Mouse (Mus musculus): ENCODE results near the gene Inpp5a. TPM values are rescaled to one million over a fixed set of nuclear protein-coding genes. Genes with fewer than 3 reads are reported as not detected.
"Not testable (repeated sequence)": the region's sequence is repeated elsewhere in the genome, so short reads cannot be mapped to it uniquely, and the experiment has no call there.

The Inpp5a gene
- total RNA-seq, 1 experiment from 2014 or later, result 10.0 TPM

DNA sequence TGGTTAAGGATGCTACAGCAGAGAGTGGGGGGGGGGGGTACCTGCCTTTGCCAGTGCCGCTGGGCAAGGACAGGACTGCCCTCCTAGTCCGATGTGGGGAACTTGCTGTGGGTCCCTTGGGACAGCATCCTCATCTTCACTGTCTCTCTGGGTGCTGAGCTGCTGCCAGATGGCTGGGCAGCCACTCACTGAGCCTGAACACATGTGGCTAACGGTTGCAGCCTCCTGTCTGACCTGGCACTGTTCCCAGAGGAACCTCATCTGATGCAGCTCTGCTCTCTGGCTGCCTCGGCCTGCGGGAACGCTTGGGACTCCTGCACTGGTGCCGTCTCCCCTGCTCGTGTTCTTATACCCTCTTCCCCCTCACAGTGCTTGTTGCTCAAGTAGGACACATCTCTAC, 8.6 kb downstream of the Inpp5a start:
- ATAC-seq (replicated peaks; ENCODE audit: insufficient number of reproducible peaks, low FRiP score, low TSS enrichment, poor library complexity, severe bottlenecking), result 0 out of 2 replicates have a peak, but pooled peaks have one; percentile 10

DNA sequence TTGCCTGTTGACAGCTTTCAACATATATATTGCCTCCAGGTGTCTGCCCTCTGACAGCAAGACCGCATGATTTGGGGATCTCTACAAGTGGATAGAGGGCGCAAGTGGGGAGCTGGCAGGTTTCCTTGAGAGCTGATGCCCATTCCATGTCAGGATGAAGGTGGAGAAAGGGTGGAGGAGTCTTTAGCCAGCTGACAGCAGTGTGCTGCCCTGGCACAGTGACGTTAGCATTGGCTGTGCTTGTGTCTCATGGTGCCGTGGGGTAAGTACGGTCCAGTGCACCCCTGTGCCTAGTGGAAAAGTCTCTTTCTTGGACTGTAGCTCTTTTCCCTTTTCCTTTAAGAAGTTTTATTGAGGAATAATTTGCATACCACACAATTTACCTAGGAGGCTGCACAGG, 9.2 kb downstream of the Inpp5a start:
- ATAC-seq (replicated peaks; ENCODE audit: insufficient number of reproducible peaks, low FRiP score, low TSS enrichment, poor library complexity, severe bottlenecking), result no peak

DNA sequence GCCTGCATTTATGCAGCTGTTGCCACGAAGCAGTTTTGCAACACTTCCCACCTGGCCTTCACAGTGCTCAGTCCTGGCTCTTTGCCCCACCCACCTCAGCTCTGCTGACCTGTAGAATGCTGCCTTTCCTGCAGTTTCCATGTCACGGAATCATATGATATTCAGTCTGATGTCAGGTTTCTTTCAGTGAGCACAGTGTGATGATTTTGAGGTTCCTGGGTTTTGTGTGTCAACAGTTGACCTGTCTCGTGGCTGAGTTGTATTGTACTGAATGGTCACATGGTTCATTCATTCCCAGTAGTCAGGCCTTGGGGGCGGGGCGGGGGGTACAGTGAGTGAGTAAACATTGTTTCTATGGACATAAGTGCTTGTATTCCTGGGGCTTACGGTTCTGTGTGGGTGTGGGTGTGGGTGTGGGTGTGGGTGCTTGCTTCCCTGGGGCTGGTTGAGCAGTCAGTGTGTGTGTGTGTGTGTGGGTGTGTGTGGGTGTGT, 9.7 kb downstream of the Inpp5a start:
- ATAC-seq (replicated peaks; ENCODE audit: insufficient number of reproducible peaks, low FRiP score, low TSS enrichment, poor library complexity, severe bottlenecking), result no peak

DNA sequence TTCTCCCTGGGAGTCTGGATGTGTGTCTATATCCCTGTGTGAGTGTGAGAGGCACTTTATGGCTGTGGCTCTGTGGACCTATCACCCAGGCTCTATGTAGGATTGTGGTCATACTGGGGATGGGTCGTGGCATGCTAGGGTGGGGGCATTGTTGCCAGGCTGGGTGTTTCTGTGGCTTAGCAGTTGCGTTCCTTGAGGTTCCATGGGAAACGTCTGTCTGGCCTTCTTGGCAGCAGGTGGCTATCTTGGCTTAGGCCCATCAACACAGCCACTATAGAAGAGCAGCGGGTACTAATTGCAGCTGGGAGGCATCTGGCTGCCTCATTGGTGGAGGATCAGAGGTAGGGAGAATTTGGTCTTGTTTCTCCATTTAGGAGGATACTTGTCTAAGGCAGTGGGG, 10.7 kb downstream of the Inpp5a start:
- no peak for ATAC-seq (replicated peaks; ENCODE audit: insufficient number of reproducible peaks, low FRiP score, low TSS enrichment, poor library complexity, severe bottlenecking)

DNA sequence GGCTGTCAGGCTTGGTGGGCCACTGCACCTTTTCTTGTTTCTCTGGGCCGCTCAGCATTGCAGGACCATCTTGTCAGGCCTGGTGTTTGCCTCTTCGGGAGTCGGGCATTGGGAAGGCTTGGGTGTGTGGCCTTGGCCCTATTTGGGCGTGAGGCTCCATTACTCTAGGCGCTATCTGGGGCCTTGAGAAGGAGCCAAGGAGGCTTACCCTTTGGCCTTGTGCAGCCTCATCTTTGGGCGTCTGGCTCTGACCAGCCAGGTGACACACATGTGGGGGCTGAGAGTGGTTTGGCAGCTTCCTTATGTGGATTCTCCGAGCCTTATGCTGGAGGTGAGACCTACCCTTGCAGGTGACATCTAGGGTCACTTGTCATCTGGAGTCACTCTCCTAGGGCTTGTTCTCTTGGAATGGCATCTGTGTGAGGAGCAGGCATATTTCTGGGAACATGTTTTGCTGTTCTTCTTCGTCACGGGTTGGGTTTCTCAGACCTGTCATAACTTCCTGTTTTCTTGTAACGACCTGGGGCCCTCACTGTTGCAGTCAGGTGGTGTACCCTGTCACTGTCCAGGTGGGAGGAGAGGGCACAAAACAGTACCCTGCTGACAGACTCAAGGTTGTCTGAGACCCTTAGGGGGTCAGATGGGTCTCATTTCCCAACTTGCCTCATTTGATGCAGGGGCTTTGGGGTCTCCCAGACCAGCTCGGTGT, 11.2 kb downstream of the Inpp5a start:
- 0 out of 2 replicates have a peak, but pooled peaks have one; percentile 10 for ATAC-seq (replicated peaks; ENCODE audit: insufficient number of reproducible peaks, low FRiP score, low TSS enrichment, poor library complexity, severe bottlenecking)

DNA sequence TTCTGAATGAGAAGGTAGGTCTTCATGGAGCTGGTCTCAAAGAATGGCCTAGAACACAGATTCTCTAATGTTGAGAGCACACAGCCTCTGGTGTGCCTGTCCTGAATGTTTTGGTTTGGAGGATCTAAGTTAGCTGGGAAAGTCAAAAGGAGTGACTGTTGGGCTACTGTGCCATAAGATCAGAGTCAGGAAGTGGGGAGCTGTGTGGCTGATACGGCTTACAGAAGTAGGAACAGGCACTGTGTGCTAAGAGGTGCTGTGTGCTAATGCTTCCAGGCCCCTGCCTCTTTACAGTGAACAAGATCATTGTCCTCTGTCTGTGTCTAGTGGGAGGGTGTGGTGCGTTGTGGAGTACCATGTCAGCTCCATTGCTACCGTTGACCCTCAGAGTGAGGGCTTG, 12.0 kb downstream of the Inpp5a start:
- no peak for ATAC-seq (replicated peaks; ENCODE audit: insufficient number of reproducible peaks, low FRiP score, low TSS enrichment, poor library complexity, severe bottlenecking)

DNA sequence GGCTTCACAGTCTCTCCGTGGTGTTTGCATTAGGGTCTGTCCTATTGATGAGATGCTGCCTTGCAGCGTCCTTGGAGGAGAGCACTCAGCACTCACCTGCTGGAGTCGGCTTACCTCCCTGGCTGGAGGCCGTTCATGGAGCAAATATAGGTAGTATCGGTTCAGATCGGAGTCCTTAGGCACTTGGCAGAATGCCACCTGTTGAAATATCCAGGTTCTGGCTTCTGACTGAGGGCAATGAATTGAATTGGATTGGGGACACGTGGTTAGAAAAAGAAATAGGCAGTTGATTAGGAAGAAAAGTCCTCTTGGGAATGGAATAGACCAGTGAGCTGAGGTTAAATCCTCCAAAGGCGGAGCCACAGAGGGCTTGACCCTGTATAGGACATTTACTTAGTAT, 12.9 kb downstream of the Inpp5a start:
- no peak for ATAC-seq (replicated peaks; ENCODE audit: insufficient number of reproducible peaks, low FRiP score, low TSS enrichment, poor library complexity, severe bottlenecking)

DNA sequence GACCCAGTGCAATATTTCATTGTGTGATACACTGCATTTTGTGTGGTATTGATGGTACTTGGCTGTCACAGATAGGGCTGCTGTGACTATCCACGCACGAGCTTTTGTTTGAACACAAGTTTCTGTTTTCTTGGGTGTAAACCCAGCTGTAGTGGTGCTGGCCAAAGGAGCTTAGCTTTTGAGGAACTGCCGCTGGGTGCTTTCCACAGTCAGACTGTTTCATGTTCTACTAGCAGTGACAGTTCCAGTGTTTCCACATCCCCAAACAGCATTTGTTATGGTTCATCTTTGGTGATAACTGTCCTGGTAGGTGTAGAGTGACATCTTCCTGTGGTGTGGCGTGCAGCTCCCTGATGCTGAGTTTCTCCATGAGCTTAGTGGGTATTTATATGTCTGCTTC, 13.8 kb downstream of the Inpp5a start:
- peak; percentile 64 for ATAC-seq (replicated peaks; ENCODE audit: insufficient number of reproducible peaks, low FRiP score, low TSS enrichment, poor library complexity, severe bottlenecking)

DNA sequence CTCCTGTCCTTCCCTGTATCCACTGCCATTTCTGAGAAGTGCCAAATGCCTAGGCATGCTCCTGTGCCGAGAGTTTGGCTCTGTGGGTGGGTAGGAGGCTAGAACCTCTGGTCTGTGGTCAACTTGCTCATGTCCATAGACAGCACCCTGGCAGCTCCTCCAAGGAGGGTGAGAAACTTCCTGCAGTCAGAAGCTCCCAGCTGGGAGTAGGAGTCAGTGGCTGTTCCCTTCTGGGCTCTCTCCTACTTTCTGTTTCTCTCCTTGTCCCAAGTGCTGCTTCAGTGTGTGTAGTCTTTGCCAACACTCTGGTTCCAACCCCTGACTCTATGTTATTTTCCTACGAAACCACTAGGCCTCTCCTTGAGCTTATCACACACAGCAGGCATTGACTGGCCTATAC, 17.7 kb downstream of the Inpp5a start:
- no peak for ATAC-seq (replicated peaks; ENCODE audit: insufficient number of reproducible peaks, low FRiP score, low TSS enrichment, poor library complexity, severe bottlenecking)

DNA sequence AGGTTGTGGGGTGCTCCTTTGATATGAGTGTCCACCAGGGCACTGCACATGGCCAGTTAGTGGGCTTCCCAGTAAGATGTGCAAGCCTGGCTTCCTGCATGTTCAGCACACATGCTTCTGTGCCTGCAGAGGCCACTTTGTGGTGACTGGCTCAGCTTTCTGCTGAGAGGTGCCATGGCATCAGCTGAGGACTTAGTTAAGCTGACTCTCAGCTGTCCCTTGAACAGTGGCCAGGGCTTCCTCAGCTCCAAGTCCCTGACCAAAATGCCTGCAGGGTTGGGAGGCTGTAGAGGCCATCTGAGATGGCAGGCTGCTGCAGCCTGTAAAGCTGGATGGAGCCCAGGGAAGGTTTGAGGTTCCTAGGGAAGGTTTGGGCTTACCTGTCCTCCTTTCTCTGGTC, 19.1 kb downstream of the Inpp5a start:
- no peak for ATAC-seq (replicated peaks; ENCODE audit: insufficient number of reproducible peaks, low FRiP score, low TSS enrichment, poor library complexity, severe bottlenecking)

DNA sequence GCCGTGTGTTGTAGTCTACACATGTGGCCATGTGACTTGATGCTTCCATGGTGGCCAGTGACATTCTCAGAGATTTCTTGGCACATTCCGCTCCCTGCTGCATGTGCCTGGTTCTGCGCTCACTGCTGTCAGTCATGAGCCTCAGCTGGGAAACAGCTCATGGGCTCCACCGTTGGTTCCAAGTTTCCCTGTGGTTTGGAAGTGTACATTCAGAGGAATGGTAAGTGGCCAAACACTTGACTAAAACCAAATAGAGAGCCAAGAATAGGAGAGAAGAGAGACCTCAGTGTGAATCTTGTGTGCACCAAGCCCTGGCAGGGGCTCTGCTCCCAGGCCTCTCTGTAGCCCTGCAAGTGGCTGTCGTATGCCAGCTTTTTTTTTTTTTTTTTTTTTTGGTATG, 21.0 kb downstream of the Inpp5a start:
- ATAC-seq (replicated peaks; ENCODE audit: insufficient number of reproducible peaks, low FRiP score, low TSS enrichment, poor library complexity, severe bottlenecking), result no peak

DNA sequence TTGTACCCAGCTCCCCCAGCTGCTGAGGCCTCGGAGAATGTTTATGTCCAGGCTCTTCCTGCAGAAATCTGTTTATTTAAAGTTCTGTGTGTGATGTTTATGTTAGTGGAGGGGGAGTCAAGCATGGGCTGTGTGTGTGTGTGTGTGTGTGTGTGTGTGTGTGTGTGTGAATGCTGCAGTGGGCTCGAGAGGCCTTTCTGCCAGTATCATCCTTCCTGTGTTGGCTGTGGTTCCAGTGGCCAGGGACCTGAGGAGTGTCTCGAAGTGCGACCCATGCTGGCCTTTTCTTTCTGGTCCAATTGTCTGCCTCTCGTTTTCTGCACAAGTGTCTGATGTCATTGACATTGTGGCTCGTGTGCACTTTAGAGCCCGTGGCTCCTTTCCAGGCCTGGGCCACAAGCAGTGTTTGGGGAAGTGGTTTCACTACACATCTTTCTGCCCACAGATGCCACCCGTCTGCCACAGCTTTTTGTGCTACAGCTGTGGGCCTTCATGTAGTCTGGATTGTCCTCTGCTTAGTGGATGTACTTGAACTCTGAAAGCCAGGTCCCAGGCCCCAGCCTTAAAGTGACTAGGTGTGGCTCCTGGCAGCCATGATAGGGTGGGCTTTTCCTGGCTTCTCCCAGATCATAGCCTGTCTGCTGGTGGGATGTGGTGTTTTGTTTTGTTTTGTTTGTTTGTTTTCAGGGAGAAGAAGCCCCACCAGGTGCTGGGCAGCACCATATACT, 23.5 kb downstream of the Inpp5a start:
- peak; percentile 64 for ATAC-seq (replicated peaks; ENCODE audit: insufficient number of reproducible peaks, low FRiP score, low TSS enrichment, poor library complexity, severe bottlenecking)

DNA sequence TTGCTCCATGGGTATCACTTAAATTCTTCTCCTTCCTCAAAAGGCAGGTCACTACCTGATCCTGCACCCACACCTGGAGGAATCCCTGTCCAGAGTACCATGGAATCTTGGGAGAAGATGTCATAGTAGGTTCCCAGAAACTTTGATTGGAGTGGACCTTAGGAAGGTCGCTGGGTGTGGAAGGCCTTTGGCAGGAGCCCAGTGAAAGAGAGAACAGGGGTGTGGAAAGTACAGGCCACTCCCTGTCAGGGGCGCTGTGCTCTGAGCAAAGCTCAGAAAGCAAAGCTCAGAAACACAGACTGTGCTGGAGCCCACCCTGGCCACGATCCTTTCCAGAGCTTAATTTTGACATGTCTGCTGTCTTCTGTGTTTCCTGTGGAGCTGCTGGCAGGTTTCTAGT, 24.5 kb downstream of the Inpp5a start:
- no peak for ATAC-seq (replicated peaks; ENCODE audit: insufficient number of reproducible peaks, low FRiP score, low TSS enrichment, poor library complexity, severe bottlenecking)

DNA sequence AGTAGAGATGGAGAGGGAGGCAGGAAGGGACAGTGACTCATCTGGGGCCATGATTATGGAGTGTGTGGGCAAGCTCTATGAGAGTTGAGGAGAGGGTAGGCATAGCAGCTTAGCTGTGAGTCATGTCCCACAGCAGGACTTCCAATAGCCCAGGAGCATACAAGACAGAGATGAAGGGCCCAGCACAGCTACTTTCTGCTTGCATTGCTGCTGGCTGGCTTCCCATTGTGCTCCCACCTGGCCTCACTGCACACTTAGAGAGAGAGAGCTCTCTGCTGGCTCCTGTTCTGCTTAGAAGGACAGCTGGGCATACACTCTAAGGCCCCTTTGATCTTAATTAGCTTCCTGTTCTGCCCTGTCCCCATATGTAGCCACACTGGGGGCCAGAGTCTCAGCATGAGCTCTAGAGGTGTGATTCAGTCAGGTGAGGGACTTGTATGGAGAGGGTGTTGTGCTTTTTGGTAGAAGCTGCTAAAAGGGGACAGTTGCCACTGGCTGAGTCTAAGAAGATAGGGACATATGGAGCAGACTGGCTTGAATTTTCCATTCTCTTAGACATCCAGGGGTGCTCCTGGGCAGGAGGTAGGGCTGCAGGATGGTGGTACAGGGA, 26.8 kb downstream of the Inpp5a start:
- ATAC-seq (replicated peaks; ENCODE audit: insufficient number of reproducible peaks, low FRiP score, low TSS enrichment, poor library complexity, severe bottlenecking), result no peak

DNA sequence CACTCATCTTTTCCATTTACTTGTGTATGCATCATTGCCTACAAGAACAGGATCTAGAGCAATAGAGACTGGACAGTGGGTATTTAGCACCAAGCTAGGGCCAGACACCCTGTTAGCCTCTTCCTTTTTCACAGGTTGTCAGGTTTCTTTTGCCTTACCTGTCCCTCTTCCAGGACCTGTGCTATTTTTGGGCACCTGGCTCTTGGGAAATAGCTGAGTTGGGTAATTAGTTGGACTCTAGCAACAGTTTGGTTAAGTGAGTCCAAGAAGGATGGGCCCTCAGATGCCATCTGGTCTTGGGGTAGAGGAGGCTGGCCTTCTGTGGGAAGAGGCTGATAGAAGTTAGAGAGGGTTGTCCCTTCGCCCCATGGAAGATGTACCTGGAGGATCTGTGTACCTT, 29.5 kb downstream of the Inpp5a start:
- no peak for ATAC-seq (replicated peaks; ENCODE audit: insufficient number of reproducible peaks, low FRiP score, low TSS enrichment, poor library complexity, severe bottlenecking)

DNA sequence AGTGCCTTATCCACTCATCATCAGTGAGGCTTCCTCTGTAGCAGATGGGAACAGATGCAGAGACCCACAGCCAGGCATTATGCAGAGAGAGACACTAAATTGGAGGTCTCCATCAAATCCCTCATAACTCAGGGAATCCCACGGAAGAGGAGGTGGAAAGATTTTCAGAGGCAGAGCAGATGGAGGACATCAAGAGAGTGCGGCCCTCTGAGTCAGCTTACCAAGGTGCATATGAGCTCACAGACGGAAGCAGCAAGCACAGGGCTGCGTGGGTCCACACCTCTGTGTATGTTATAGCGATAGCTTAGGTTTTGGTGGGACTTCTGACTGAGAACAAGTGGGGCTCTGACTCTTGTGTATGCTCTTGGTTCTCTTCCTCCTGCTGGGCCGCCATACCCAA, 33.9 kb downstream of the Inpp5a start:
- no peak for ATAC-seq (replicated peaks; ENCODE audit: insufficient number of reproducible peaks, low FRiP score, low TSS enrichment, poor library complexity, severe bottlenecking)

DNA sequence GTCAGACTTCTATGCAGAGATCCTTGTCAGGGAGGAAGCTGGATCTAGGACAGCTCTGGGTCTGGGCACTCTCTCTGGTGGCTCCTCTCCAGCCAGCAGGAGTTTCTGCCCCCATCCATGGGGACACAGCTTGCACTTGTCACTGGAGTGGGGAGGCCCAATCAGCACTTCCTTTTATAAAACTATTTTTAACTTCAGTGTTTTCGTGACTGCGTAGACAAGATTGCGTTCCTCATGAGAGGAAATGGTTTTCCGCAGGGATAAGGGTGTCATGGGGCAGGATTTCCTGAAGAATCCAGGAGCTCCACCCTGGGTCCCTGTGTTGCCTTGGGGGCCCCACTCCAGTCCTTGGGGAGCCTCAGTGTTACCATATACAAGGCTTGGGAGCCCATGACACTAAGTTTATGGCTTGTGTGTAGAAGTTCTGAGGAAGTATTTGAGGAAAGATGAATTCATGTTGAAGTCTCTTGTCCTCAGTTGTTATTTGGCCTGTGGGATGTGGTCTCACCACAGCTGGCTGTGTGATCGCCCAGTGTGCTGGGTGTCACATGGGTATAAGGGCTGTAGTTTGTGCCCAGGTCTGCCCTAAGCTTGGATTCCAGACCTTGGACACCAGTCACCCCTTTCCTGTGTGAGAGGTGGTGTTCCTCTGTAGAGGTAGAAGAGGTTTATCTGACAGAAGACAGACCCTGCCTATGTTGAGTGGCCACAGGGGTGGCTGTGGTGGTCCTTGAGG, 45.4 kb downstream of the Inpp5a start:
- ATAC-seq (replicated peaks; ENCODE audit: insufficient number of reproducible peaks, low FRiP score, low TSS enrichment, poor library complexity, severe bottlenecking), result peak; percentile 40

DNA sequence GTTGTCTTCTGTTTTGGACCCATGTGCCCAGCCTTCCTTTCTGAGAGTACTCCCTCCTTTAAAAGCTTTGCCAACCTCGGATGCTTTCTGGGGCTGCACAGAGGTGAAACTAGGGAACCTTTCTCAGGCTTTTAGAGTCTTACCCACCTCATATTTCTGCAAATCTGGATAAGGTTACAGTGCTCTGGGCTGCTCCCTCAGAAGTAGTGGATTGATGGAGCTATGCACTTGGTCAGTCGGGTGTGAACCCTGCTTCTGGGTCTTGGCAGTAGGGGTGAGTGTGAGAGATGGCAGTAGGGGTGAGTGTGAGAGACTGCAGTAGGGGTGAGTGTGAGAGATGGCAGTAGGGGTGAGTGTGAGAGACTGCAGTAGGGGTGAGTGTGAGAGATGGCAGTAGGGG, 46.0 kb downstream of the Inpp5a start:
- not testable (repeated sequence) for ATAC-seq (replicated peaks; ENCODE audit: insufficient number of reproducible peaks, low FRiP score, low TSS enrichment, poor library complexity, severe bottlenecking)

DNA sequence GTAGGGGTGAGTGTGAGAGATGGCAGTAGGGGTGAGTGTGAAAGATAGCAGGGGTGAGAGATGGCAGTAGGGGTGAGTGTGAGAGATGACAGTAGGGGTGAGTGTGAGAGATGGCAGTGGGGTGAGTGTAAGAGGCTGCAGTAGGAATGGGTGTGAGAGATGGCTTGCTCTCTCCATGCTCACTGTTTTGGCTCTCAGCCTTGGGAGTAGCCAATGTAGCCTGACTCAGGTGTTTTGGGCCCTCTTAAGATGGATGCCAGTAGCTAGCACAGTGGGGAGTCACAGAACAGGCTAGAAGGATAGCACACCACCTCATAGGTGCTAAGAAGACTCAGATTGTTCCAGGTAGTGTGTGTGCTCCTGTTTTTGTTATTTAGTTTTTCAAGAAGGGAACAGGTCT, 46.8 kb downstream of the Inpp5a start:
- ATAC-seq (replicated peaks; ENCODE audit: insufficient number of reproducible peaks, low FRiP score, low TSS enrichment, poor library complexity, severe bottlenecking), result no peak
